Mouse (Mus musculus) kidney, embryonic 16.5 days (tissue): ENCODE data around the gene Rcan3. TPM values are rescaled to one million over a fixed set of nuclear protein-coding genes. Genes with fewer than 3 reads are reported as not detected.

ENCODE experiments used
- ATAC-seq: fragments of 200-750 bp; cut with Nextera tagmentation; 2 replicates; pipeline ENCODE4 v1.8.0; 2017; ENCODE audit warnings: moderate TSS enrichment; ENCODE audit not compliant: low FRiP score, low TSS enrichment
- H3K27ac ChIP-seq: fragments of 300-500 bp; sonication (generic); 2 replicates; pipeline ENCODE4 v1.5.1; 2014; ENCODE audit warnings: low read length
- H3K27me3 ChIP-seq: fragments of 300-500 bp; sonication (generic); 2 replicates; pipeline ENCODE4 v1.6.1; 2014; ENCODE audit warnings: low read length, control low read depth, mixed read lengths; ENCODE audit not compliant: insufficient read depth
- H3K36me3 ChIP-seq: fragments of 300-500 bp; sonication (generic); 2 replicates; pipeline ENCODE4 v1.6.1; 2014; ENCODE audit warnings: low read length, control low read depth, mixed read lengths; ENCODE audit not compliant: insufficient read depth
- H3K4me1 ChIP-seq: fragments of 300-500 bp; sonication (generic); 2 replicates; pipeline ENCODE4 v1.6.1; 2014; ENCODE audit warnings: low read length, control low read depth, mixed read lengths; ENCODE audit not compliant: insufficient read depth
- H3K4me2 ChIP-seq: fragments of 300-500 bp; sonication (generic); replicated peaks from 2 replicates; pipeline ENCODE4 v1.6.1; 2014; ENCODE audit warnings: low read depth, low read length
- H3K4me3 ChIP-seq: fragments of 300-500 bp; sonication (generic); 2 replicates; pipeline ENCODE4 v1.5.1; 2014; ENCODE audit warnings: mild to moderate bottlenecking, low read length
- H3K9ac ChIP-seq: fragments of 300-500 bp; sonication (generic); replicated peaks from 2 replicates; pipeline ENCODE4 v1.6.1; 2014; ENCODE audit warnings: low read length
- H3K9me3 ChIP-seq: fragments of 300-500 bp; sonication (generic); 2 replicates; pipeline ENCODE4 v1.6.1; 2016; ENCODE audit warnings: low read length, control low read depth
- WGBS: fragments of 180-500 bp; shearing (Covaris S2); extraction: QIAGEN DNeasy Blood & Tissue Kit; methylation state at CpG from one replicate; pipeline ENCODE4 v1.1.7; 2014; 5-methylcytosine and 5-hydroxymethylcytosine counted together
- polyA plus RNA-seq: library from polyadenylated mRNA; unstranded; fragments of >200 nt; fragmentation: Nextera tagmentation; extraction: Ambion mirVana; gene quantifications from 2 replicates; pipeline ENCODE4 v1.2.1, GENCODE M21; 2015

Gene Rcan3
- polyA plus RNA-seq, 1 experiment from 2014 or later, result 15.3 TPM

- peak; percentile 93 for ATAC-seq
- no peaks in the 10 kb centered on the region for H3K27me3 ChIP-seq
- peak overlapping the region; percentile 48 for H3K4me2 ChIP-seq
- peak overlapping the region; percentile 25; the same call in 1 of the 2 replicates for H3K4me3 ChIP-seq
- H3K36me3 ChIP-seq, result no peaks in the 10 kb centered on the region
- H3K9me3 ChIP-seq, result no peaks in the 10 kb centered on the region
- peaks cover 14% of the 10 kb centered on the region for H3K4me1 ChIP-seq
- 4% methylated on average over 15 of the region's 15 CpGs for WGBS
- peak overlapping the region; percentile 54 for H3K9ac ChIP-seq
- H3K27ac ChIP-seq, result peak overlapping the region; percentile 74
Measured at GRCm38 (mm10) chr4:135439188-135439647, 5.6 kb upstream of the Rcan3 start.

- H3K4me2 ChIP-seq, result no peak overlapping the region
- no peak overlapping the region for H3K9ac ChIP-seq
- H3K27ac ChIP-seq, result no peak overlapping the region
- H3K36me3 ChIP-seq, result no peaks in the 10 kb centered on the region
- no peaks in the 10 kb centered on the region for H3K9me3 ChIP-seq
- peaks cover 20% of the 10 kb centered on the region for H3K4me1 ChIP-seq
- no peaks in the 10 kb centered on the region for H3K27me3 ChIP-seq
- ATAC-seq, result no peak
- H3K4me3 ChIP-seq, result no peak overlapping the region
Measured at GRCm38 (mm10) chr4:135437924-135438323, 4.3 kb upstream of the Rcan3 start.

- WGBS, result 54% methylated on average over 13 of the region's 13 CpGs
- no peak for ATAC-seq
- Histone ChIP-seq H3K4me3 (no peak overlapping the region), H3K27ac (peak overlapping the region; percentile 29; the same call in 1 of the 2 replicates), H3K27me3 (no peaks in the 10 kb centered on the region), H3K9ac (no peak overlapping the region), H3K4me1 (peaks cover 22% of the 10 kb centered on the region), H3K36me3 (no peaks in the 10 kb centered on the region), H3K4me2 (no peak overlapping the region), H3K9me3 (no peaks in the 10 kb centered on the region)
Measured at GRCm38 (mm10) chr4:135436291-135436690, 2.6 kb upstream of the Rcan3 start.

- Histone ChIP-seq H3K27me3 (no peaks in the 10 kb centered on the region), H3K4me2 (peak overlapping the region; percentile 97), H3K9me3 (no peaks in the 10 kb centered on the region), H3K4me1 (peaks cover 20% of the 10 kb centered on the region), H3K9ac (peak overlapping the region; percentile 76), H3K36me3 (no peaks in the 10 kb centered on the region), H3K27ac (no peak overlapping the region), H3K4me3 (peak overlapping the region; percentile 83)
- ATAC-seq, result no peak
- WGBS, result 22% methylated on average over 11 of the region's 11 CpGs
Measured at GRCm38 (mm10) chr4:135434395-135434789, 739 bp upstream of the Rcan3 start.

GRCm38 (mm10) chr4:135433086-135433442 lies 589 bp downstream of the Rcan3 start:
- peak overlapping the region; percentile 63; the same call in 1 of the 2 replicates for H3K27ac ChIP-seq
- H3K4me3 ChIP-seq, result peak overlapping the region; percentile 83
- H3K4me2 ChIP-seq, result peak overlapping the region; percentile 97
- no peak for ATAC-seq
- peaks cover 16% of the 10 kb centered on the region for H3K4me1 ChIP-seq
- 13% methylated on average over 10 of the region's 10 CpGs for WGBS
- H3K9me3 ChIP-seq, result no peaks in the 10 kb centered on the region
- H3K9ac ChIP-seq, result peak overlapping the region; percentile 91
- H3K27me3 ChIP-seq, result no peaks in the 10 kb centered on the region
- H3K36me3 ChIP-seq, result no peaks in the 10 kb centered on the region

GRCm38 (mm10) chr4:135429990-135430760 lies 3.5 kb downstream of the Rcan3 start:
- Histone ChIP-seq H3K27ac (no peak overlapping the region), H3K27me3 (no peaks in the 10 kb centered on the region), H3K9me3 (no peaks in the 10 kb centered on the region), H3K4me1 (peaks cover 12% of the 10 kb centered on the region), H3K4me2 (no peak overlapping the region), H3K4me3 (no peak overlapping the region), H3K9ac (no peak overlapping the region), H3K36me3 (no peaks in the 10 kb centered on the region)
- 82% methylated on average over 8 of the region's 8 CpGs for WGBS
- ATAC-seq, result no peak

- no peak overlapping the region for H3K27ac ChIP-seq
- ATAC-seq, result no peak
- H3K27me3 ChIP-seq, result no peaks in the 10 kb centered on the region
- H3K9ac ChIP-seq, result no peak overlapping the region
- no peaks in the 10 kb centered on the region for H3K36me3 ChIP-seq
- no peak overlapping the region for H3K4me2 ChIP-seq
- H3K9me3 ChIP-seq, result no peaks in the 10 kb centered on the region
- no peak overlapping the region for H3K4me3 ChIP-seq
- H3K4me1 ChIP-seq, result peaks cover 10% of the 10 kb centered on the region
- WGBS, result 86% methylated on average over 4 of the region's 4 CpGs
Measured at GRCm38 (mm10) chr4:135429383-135429782, 4.3 kb downstream of the Rcan3 start.

GRCm38 (mm10) chr4:135426587-135426986 lies 7.1 kb downstream of the Rcan3 start:
- Histone ChIP-seq H3K4me1 (no peaks in the 10 kb centered on the region), H3K36me3 (0 out of 2 replicates have a peak, but pooled peaks cover 5% of the 10 kb centered on the region), H3K27me3 (no peaks in the 10 kb centered on the region), H3K9ac (no peak overlapping the region), H3K4me2 (no peak overlapping the region), H3K27ac (no peak overlapping the region), H3K9me3 (no peaks in the 10 kb centered on the region), H3K4me3 (no peak overlapping the region)
- WGBS, result 93% methylated on average over 7 of the region's 7 CpGs
- ATAC-seq, result no peak

- H3K27ac ChIP-seq, result no peak overlapping the region
- no peaks in the 10 kb centered on the region for H3K27me3 ChIP-seq
- H3K4me1 ChIP-seq, result no peaks in the 10 kb centered on the region
- no peak for ATAC-seq
- H3K36me3 ChIP-seq, result 0 out of 2 replicates have a peak, but pooled peaks cover 5% of the 10 kb centered on the region
- no peaks in the 10 kb centered on the region for H3K9me3 ChIP-seq
- no peak overlapping the region for H3K9ac ChIP-seq
- no peak overlapping the region for H3K4me3 ChIP-seq
- H3K4me2 ChIP-seq, result no peak overlapping the region
- 80% methylated on average over 9 of the region's 9 CpGs for WGBS
Measured at GRCm38 (mm10) chr4:135425625-135426024, 8.0 kb downstream of the Rcan3 start.

GRCm38 (mm10) chr4:135420961-135421360 lies 12.7 kb downstream of the Rcan3 start:
- ATAC-seq, result no peak
- peaks cover 21% of the 10 kb centered on the region for H3K36me3 ChIP-seq
- H3K4me2 ChIP-seq, result no peak overlapping the region
- no peaks in the 10 kb centered on the region for H3K4me1 ChIP-seq
- WGBS, result 92% methylated on average over 13 of the region's 13 CpGs
- no peaks in the 10 kb centered on the region for H3K9me3 ChIP-seq
- H3K9ac ChIP-seq, result no peak overlapping the region
- H3K27ac ChIP-seq, result no peak overlapping the region
- no peaks in the 10 kb centered on the region for H3K27me3 ChIP-seq
- H3K4me3 ChIP-seq, result no peak overlapping the region
